In genomic region chr2:164850061-164850460, GRCm38 (mm10) we compare ENCODE assay signal across 32 mouse cellular contexts. TPM values are rescaled to one million over a fixed set of nuclear protein-coding genes. Genes with fewer than 3 reads are reported as not detected.
DNase-seq lines count a peak whose midpoint lies in the region; ATAC-seq and TF ChIP-seq lines count a peak whose summit lies in the region.
"Had no signal": no experiment of that assay in that cellular context is flagged by ENCODE, and none has a peak within 500 bp of the region (broad histone marks: within the 10 kb centered on the region; RNA-seq: fewer than 3 reads in every experiment).

No protein-coding gene starts in this region.

- H3K36me3 ChIP-seq in myocyte (ENCODE audit: control insufficient read depth, insufficient read depth) = peaks cover 11% of the 10 kb centered on the region
- H3K36me3 ChIP-seq: limb, embryonic 12.5 days; liver, embryonic 12.5 days; stomach, embryonic 15.5 days had no signal

- no peak overlapping the region for H3K4me3 ChIP-seq in myocyte
- H3K4me3 ChIP-seq: heart, embryonic 10.5 days; hindbrain, embryonic 10.5 days; limb, embryonic 12.5 days; liver, embryonic 12.5 days; stomach, embryonic 15.5 days had no signal

- H3K27me3 ChIP-seq in myocyte (ENCODE audit: control insufficient read depth, insufficient read depth, insufficient read length) = no peaks in the 10 kb centered on the region
- H3K27me3 ChIP-seq: stomach, embryonic 15.5 days had no signal

- no peaks in the 10 kb centered on the region for H3K79me2 ChIP-seq in myocyte (ENCODE audit: control insufficient read depth, insufficient read depth)

- no peak overlapping the region for H3ac ChIP-seq in myocyte (ENCODE audit: control insufficient read depth, insufficient read length)

- intact Hi-C loops in left cerebral cortex, postnatal 4 days (cut with DNase I) = no loop called here

- DNase-seq in 416B (ENCODE audit: low read depth) = peak; percentile 29
- DNase-seq in thymus, postnatal 0 days (ENCODE audit: low spot score) = peak; percentile 81
- no peak for DNase-seq in kidney, postnatal 4 days
- DNase-seq in left cerebral cortex, postnatal 4 days = no peak
- DNase-seq in kidney, adult 18-20 months = no peak
- no peak for DNase-seq in lung, postnatal 25 days (ENCODE audit: low spot score)
- DNase-seq: adrenal gland, adult 2 months; cerebellum, adult 11-12 months; cerebellum, postnatal 10 days; kidney, adult 8-10 months; kidney, postnatal 10 days; lung, adult 18-20 months; lung, postnatal 10 days; retina, postnatal 1 day; right cerebral cortex, postnatal 4 days had no signal

- peak overlapping the region; percentile 18 for H3K4me2 ChIP-seq in myocyte (ENCODE audit: low read depth)
- H3K4me2 ChIP-seq: limb, embryonic 12.5 days; liver, embryonic 12.5 days; midbrain, embryonic 11.5 days; stomach, embryonic 15.5 days had no signal

- peak; percentile 98 for ATAC-seq in CD4-positive, CD25-positive, alpha-beta regulatory T cell, adult 4 months
- ATAC-seq: hindbrain, postnatal 0 days; liver, embryonic 12.5 days had no signal

- no peak for TF ChIP-seq POLR2A in myocyte (IDR thresholded peaks at IDR 0.05; ENCODE audit: insufficient read length, low read depth)

TF ChIP-seq in myocyte, 11 proteins besides CTCF, POLR2A, EP300 and RAD21:
- TF ChIP-seq TCF12 (IDR thresholded peaks at IDR 0.05; ENCODE audit: insufficient read depth, poor library complexity, severe bottlenecking) = peak; percentile 16
- peak in 1 of 3 experiments; percentile 66 for TF ChIP-seq MYOD1 (IDR thresholded peaks at IDR 0.05; ENCODE audit: control insufficient read depth in 1 of 3, insufficient read length in 2 of 3, low read depth in 2 of 3)
- TF ChIP-seq MYOG (IDR thresholded peaks at IDR 0.05; ENCODE audit: control insufficient read depth in 1 of 3, insufficient read depth in 1 of 3, insufficient read length in 2 of 3, low read depth in 2 of 3) = peak in 1 of 3 experiments; percentile 33
- no peak for TF ChIP-seq USF1 (IDR thresholded peaks at IDR 0.05; ENCODE audit: low read depth)
TF ChIP-seq in myocyte: peak in this region for 3.

RNA-seq across cellular contexts. Expression of gene Pltp, which starts 7.5 kb away (rescaled TPM):
- polyA plus RNA-seq in CD4-positive, CD25-positive, alpha-beta regulatory T cell, adult 4 months (2017; shearing (Covaris generic)) = under 1 TPM; 0.34 to 0.98 TPM
- 117 TPM for polyA plus RNA-seq in myocyte (2012; fragmentation: generic; extraction: Trizol)
- polyA plus RNA-seq in thymus, postnatal 0 days (2015; fragmentation: Nextera tagmentation; extraction: Ambion mirVana) = 424 and 433 TPM in 2 replicates
- total RNA-seq in left cerebral cortex, postnatal 4 days (2021) = 10 to 100 TPM; 63.5 to 71.3 TPM
- total RNA-seq: granulocyte monocyte progenitor cell, adult 5-6 weeks had no signal

RNA-seq across cellular contexts. Expression of gene Neurl2, which starts 16.8 kb away (rescaled TPM):
- polyA plus RNA-seq in CD4-positive, CD25-positive, alpha-beta regulatory T cell, adult 4 months (2017; shearing (Covaris generic)) = 1 to 10 TPM in 1 of 2 experiments, under 1 TPM in 1; 0.65 to 1.6 TPM
- 23.5 TPM for polyA plus RNA-seq in myocyte (2012; fragmentation: generic; extraction: Trizol)
- polyA plus RNA-seq in thymus, postnatal 0 days (2015; fragmentation: Nextera tagmentation; extraction: Ambion mirVana) = 5.3 and 5.9 TPM in 2 replicates
- total RNA-seq in left cerebral cortex, postnatal 4 days (2021) = 1 to 10 TPM; 5.1 to 5.6 TPM

RNA-seq across cellular contexts. Expression of gene Ctsa, which starts 17.4 kb away (rescaled TPM):
- 100 to 1,000 TPM; 211 to 247 TPM for polyA plus RNA-seq in CD4-positive, CD25-positive, alpha-beta regulatory T cell, adult 4 months (2017; shearing (Covaris generic))
- 202 TPM for polyA plus RNA-seq in myocyte (2012; fragmentation: generic; extraction: Trizol)
- 154 and 164 TPM in 2 replicates for polyA plus RNA-seq in thymus, postnatal 0 days (2015; fragmentation: Nextera tagmentation; extraction: Ambion mirVana)
- total RNA-seq in left cerebral cortex, postnatal 4 days (2021) = 10 to 100 TPM; 56.8 to 62.2 TPM

RNA-seq across cellular contexts. Expression of gene Spata25, which starts 21.7 kb away (rescaled TPM):
- not detected for polyA plus RNA-seq in CD4-positive, CD25-positive, alpha-beta regulatory T cell, adult 4 months (2017; shearing (Covaris generic))
- polyA plus RNA-seq in myocyte (2012; fragmentation: generic; extraction: Trizol) = 0.40 TPM
- polyA plus RNA-seq in thymus, postnatal 0 days (2015; fragmentation: Nextera tagmentation; extraction: Ambion mirVana) = 0.17 and 0.85 TPM in 2 replicates
- 1 to 10 TPM; 1.1 to 1.2 TPM for total RNA-seq in left cerebral cortex, postnatal 4 days (2021)
- total RNA-seq: adrenal gland, adult 2 months; gastrocnemius, adult 8-10 months; granulocyte monocyte progenitor cell, adult 5-6 weeks; hindbrain, postnatal 0 days; layer of hippocampus, postnatal 25 days; megakaryocyte progenitor cell, adult 5-6 weeks; midbrain, postnatal 0 days had no signal
- polyA plus RNA-seq: adrenal gland, adult 2 months; forebrain, embryonic 11.5 days; heart, embryonic 10.5 days; heart, embryonic 16.5 days; hindbrain, embryonic 10.5 days; hindbrain, postnatal 0 days; limb, embryonic 12.5 days; liver, embryonic 12.5 days; midbrain, embryonic 11.5 days; midbrain, postnatal 0 days; neural tube, embryonic 11.5 days; stomach, embryonic 15.5 days had no signal

RNA-seq across cellular contexts. Expression of gene Zswim1, which starts 27.6 kb away (rescaled TPM):
- polyA plus RNA-seq in CD4-positive, CD25-positive, alpha-beta regulatory T cell, adult 4 months (2017; shearing (Covaris generic)) = 10 to 100 TPM; 20.9 to 30.5 TPM
- polyA plus RNA-seq in myocyte (2012; fragmentation: generic; extraction: Trizol) = 13.3 TPM
- 8.7 and 9.1 TPM in 2 replicates for polyA plus RNA-seq in thymus, postnatal 0 days (2015; fragmentation: Nextera tagmentation; extraction: Ambion mirVana)
- 10 to 100 TPM; 17.5 to 17.8 TPM for total RNA-seq in left cerebral cortex, postnatal 4 days (2021)

Comparison
In these comparisons a context has a peak if more than half of its experiments do, and no peak if none do; other contexts are left out.
1. DNase-seq: peak in 416B (single experiment) and thymus, postnatal 0 days (single experiment); none in kidney, postnatal 4 days (0 of 2), left cerebral cortex, postnatal 4 days (single experiment), kidney, adult 18-20 months (single experiment) and lung, postnatal 25 days (single experiment).
2. RNA of gene Pltp, which starts 7.5 kb away (polyA plus RNA-seq): 424 to 433 TPM in thymus, postnatal 0 days and 117 TPM in myocyte (single experiment); 0.34 to 0.98 TPM in CD4-positive, CD25-positive, alpha-beta regulatory T cell, adult 4 months; every median in the first group is over 10 times any median in the second.